Mouse (Mus musculus) limb, embryonic 15.5 days (tissue): ENCODE measurements around the gene Opcml. TPM values are rescaled to one million over a fixed set of nuclear protein-coding genes. Genes with fewer than 3 reads are reported as not detected.

Experiments used
- ATAC-seq: fragments of 200-750 bp; cut with Nextera tagmentation; 2 replicates; pipeline ENCODE4 v1.8.0; 2017; ENCODE audit warnings: low read depth, moderate TSS enrichment; ENCODE audit not compliant: insufficient number of reproducible peaks, low FRiP score, low TSS enrichment
- H3K27ac ChIP-seq: fragments of 300-500 bp; sonication (generic); 2 replicates; pipeline ENCODE4 v1.5.1; 2015; ENCODE audit warnings: moderate library complexity, mild to moderate bottlenecking, inconsistent platforms
- H3K27me3 ChIP-seq: fragments of 300-500 bp; sonication (generic); 2 replicates; pipeline ENCODE4 v1.6.1; 2015; ENCODE audit warnings: inconsistent platforms
- H3K36me3 ChIP-seq: fragments of 300-500 bp; sonication (generic); 2 replicates; pipeline ENCODE4 v1.6.1; 2015; ENCODE audit warnings: inconsistent platforms
- H3K4me1 ChIP-seq: fragments of 300-500 bp; sonication (generic); 2 replicates; pipeline ENCODE4 v1.6.1; 2015; ENCODE audit warnings: inconsistent platforms
- H3K4me2 ChIP-seq: fragments of 300-500 bp; sonication (generic); 2 replicates; pipeline ENCODE4 v1.6.1; 2015; ENCODE audit warnings: mild to moderate bottlenecking, inconsistent platforms
- H3K4me3 ChIP-seq: fragments of 300-500 bp; sonication (generic); 2 replicates; pipeline ENCODE4 v1.5.1; 2015; ENCODE audit warnings: mild to moderate bottlenecking, inconsistent platforms
- H3K9ac ChIP-seq: fragments of 300-500 bp; sonication (generic); 2 replicates; pipeline ENCODE4 v1.6.1; 2015; ENCODE audit warnings: inconsistent platforms
- H3K9me3 ChIP-seq: fragments of 300-500 bp; sonication (generic); 2 replicates; pipeline ENCODE4 v1.6.1; 2016; ENCODE audit warnings: inconsistent platforms
- WGBS: fragments of 180-500 bp; shearing (Covaris S2); methylation state at CpG from one replicate; pipeline ENCODE4 v1.1.7; 2015; 5-methylcytosine and 5-hydroxymethylcytosine counted together
- polyA plus RNA-seq: library from polyadenylated mRNA; unstranded; fragments of >200 nt; fragmentation: Nextera tagmentation; extraction: Ambion mirVana; gene quantifications from 2 replicates; pipeline ENCODE4 v1.2.1, GENCODE M21; 2015

The Opcml gene
- polyA plus RNA-seq, 1 experiment from 2014 or later: 4.9 TPM

DNA sequence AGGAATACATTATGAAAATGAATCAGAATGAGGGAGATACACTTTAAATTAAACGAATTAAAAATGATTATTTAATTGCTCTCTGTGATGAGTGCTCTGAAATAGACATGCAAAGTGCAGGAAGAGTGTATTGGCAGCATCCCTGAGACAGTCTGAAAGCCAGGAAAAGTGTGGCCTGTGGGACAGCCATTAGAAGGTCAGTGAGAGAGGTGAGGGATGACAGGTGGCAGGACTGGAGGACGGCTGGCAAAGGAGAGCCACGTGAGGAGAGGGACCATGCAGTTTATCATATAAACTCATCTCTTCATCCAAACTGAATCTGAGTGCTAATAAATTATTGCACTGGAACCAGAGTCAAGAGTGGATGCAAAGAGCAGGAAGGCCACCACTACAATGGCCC is 796.7 kb downstream of the Opcml start:
- Histone ChIP-seq H3K4me3 (no peak overlapping the region), H3K4me2 (no peak overlapping the region), H3K27ac (no peak overlapping the region), H3K4me1 (no peaks in the 10 kb centered on the region), H3K9me3 (no peaks in the 10 kb centered on the region), H3K36me3 (no peaks in the 10 kb centered on the region), H3K9ac (no peak overlapping the region), H3K27me3 (no peaks in the 10 kb centered on the region)
- WGBS: 61% methylated on average over 3 of the region's 3 CpGs
- no peak for ATAC-seq

DNA sequence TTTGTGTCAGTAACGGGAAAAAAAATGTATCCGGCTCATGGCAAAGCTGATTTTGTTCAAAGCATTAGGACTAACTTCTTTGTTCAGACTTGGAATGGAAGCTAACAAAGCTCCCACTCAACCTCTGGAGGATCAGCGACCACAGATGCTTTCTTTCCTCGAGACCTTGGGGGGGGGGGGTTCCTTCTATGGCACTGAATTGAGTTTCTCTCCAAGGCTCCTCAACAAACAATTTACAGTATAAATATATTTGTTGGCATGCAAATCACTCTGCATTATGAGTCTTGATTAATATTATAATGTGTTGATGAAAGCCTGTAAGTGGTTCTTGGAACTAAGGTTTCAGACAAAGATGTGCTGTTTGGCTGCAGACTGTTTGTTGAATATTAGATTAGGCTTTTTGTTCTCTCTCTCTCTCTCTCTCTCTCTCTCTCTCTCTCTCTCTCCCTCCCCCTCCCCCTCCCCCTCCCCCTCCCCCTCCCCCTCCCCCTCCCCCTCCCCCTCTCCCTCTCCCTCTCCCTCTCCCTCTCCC is 797.3 kb downstream of the Opcml start:
- 87% methylated on average over 4 of the region's 4 CpGs for WGBS
- Histone ChIP-seq H3K27ac (no peak overlapping the region), H3K27me3 (no peaks in the 10 kb centered on the region), H3K9me3 (no peaks in the 10 kb centered on the region), H3K9ac (no peak overlapping the region), H3K4me2 (no peak overlapping the region), H3K4me1 (no peaks in the 10 kb centered on the region), H3K36me3 (no peaks in the 10 kb centered on the region), H3K4me3 (no peak overlapping the region)
- no peak for ATAC-seq

DNA sequence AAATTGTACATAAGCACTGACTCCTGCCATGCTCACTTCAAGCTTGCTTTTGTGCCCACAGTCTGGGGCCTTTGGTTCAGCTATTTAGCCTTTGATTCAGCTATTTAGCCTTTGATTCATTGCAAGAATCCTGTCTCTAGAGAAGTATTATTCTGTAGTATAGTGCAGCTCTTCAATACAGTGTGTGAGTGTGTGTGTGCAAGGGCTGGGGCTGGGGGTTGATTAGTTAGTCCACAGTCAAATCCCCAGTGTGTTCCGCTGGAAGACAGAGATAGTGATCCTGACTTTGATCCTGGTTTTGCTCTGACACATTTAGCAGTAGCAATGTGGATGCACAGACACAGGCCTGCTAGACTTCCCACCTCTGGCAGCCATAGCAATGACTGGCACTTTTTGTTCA is 797.9 kb downstream of the Opcml start:
- Histone ChIP-seq H3K4me3 (no peak overlapping the region), H3K9ac (no peak overlapping the region), H3K4me1 (no peaks in the 10 kb centered on the region), H3K4me2 (no peak overlapping the region), H3K9me3 (no peaks in the 10 kb centered on the region), H3K36me3 (no peaks in the 10 kb centered on the region), H3K27me3 (no peaks in the 10 kb centered on the region), H3K27ac (no peak overlapping the region)
- no peak for ATAC-seq
- 86% methylated on average over 1 of the region's 1 CpGs for WGBS

DNA sequence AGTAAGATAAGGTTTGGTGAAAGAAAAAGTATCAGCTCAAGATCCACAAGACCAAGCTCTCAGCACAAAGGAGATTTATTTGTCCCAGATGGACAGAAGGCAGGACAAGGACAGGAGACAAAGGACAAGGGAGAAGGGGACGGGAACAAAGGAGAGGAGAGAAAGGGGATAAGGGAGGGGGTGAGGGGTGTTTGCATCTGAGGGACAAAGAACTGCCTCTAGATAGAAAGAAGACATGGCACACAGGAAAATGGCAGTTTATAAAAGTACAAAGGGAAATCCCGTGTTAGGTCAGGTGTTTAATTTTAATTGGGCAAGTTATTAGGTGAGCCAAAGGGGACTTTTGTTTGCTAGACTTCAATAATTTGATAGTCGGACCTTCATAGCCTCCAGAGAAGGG is 801.6 kb downstream of the Opcml start:
- no peaks in the 10 kb centered on the region for H3K27me3 ChIP-seq
- no peak for ATAC-seq
- no peak overlapping the region for H3K27ac ChIP-seq
- H3K36me3 ChIP-seq: no peaks in the 10 kb centered on the region
- no peaks in the 10 kb centered on the region for H3K4me1 ChIP-seq
- H3K9me3 ChIP-seq: no peaks in the 10 kb centered on the region
- H3K4me3 ChIP-seq: no peak overlapping the region
- no peak overlapping the region for H3K4me2 ChIP-seq
- H3K9ac ChIP-seq: no peak overlapping the region
- WGBS: 45% methylated on average over 3 of the region's 3 CpGs

DNA sequence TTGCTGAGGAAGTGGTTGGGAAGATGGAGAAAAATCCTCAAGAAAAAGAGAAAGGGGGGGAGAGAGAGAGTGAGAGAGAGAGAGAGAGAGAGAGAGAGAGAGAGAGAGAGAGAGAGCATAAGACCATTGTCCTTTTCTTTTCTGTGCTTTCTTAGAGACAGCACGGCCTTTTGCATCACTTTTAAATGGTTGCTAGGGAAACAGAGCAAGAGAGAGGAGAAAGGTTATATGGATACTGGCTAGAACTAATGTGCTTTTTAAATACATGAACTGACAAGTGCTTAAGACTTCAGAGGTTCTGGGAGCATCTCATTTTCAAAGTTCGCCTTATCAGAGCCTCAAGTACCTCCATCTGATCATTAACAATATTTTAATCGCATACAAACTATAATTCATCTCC is 804.5 kb downstream of the Opcml start:
- no peaks in the 10 kb centered on the region for H3K9me3 ChIP-seq
- no peak overlapping the region for H3K9ac ChIP-seq
- H3K4me2 ChIP-seq: no peak overlapping the region
- no peaks in the 10 kb centered on the region for H3K27me3 ChIP-seq
- 87% methylated on average over 3 of the region's 3 CpGs for WGBS
- H3K27ac ChIP-seq: no peak overlapping the region
- H3K4me3 ChIP-seq: no peak overlapping the region
- ATAC-seq: no peak
- no peaks in the 10 kb centered on the region for H3K4me1 ChIP-seq
- H3K36me3 ChIP-seq: no peaks in the 10 kb centered on the region

DNA sequence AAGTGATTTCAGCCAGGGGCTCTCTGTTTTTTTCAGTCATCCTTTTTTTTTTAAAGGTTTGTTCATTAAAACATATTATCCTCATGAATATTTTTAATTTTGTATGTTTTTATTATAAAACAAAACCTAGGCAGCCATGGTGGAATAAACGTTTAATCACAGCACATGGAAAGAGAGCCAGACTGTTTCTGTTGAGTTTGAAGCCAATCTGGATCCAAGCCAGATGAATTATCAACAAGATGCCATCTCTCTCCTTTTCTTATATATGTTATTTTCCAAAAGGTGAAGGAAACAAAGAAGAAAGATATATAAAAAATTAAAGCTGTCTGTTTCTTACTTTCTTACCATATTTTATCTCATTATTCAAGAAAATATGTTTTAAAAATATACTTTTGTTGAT is 815.0 kb downstream of the Opcml start:
- no peak overlapping the region for H3K27ac ChIP-seq
- no peaks in the 10 kb centered on the region for H3K9me3 ChIP-seq
- H3K9ac ChIP-seq: no peak overlapping the region
- WGBS: 54% methylated on average over 1 of the region's 1 CpGs
- no peak overlapping the region for H3K4me3 ChIP-seq
- H3K27me3 ChIP-seq: no peaks in the 10 kb centered on the region
- no peaks in the 10 kb centered on the region for H3K4me1 ChIP-seq
- no peaks in the 10 kb centered on the region for H3K36me3 ChIP-seq
- no peak for ATAC-seq
- H3K4me2 ChIP-seq: no peak overlapping the region

DNA sequence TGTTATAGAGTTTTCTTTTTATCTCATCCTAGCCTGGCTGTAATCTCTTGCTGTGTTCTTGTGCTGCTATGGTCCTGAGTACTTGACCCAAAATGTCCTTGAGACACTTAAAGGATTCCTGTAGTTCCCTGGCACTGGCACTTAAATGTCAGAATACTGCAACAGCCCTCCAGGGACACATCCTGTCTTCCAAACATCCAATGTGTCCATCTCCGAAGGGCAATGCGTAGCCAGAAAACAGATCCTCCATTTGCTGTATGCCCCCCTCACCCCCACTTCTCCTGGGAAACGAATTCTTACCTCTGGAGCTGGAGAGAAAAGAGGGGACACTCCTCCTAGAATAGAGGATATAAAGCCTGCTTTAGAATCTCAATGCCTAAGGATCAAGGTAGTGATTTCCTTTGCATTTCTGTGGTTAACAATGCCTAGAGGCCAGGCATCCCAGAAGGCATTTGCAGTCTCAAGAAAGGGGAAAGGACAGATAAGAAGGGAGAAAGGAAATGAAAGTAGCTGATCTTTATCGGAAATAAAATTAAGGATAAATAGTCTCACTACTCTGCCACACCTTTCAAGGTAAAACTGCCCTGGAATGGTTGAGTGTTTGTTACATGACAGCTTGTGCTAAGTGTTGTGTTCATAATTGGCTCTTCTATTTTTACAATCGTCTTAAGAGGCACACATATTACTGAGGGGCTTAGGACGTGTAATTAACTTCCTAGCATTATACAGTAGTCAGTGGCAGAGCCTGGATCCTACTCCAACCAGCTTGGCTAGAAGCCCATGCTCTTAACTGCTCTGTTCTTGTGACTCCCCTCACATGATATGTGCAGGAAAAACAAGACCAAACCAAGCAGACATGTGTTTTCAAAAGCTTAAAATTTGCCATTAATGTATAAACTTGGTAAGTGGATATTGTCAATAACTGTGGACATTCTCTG is 823.4 kb downstream of the Opcml start:
- no peak overlapping the region for H3K27ac ChIP-seq
- ATAC-seq: no peak

DNA sequence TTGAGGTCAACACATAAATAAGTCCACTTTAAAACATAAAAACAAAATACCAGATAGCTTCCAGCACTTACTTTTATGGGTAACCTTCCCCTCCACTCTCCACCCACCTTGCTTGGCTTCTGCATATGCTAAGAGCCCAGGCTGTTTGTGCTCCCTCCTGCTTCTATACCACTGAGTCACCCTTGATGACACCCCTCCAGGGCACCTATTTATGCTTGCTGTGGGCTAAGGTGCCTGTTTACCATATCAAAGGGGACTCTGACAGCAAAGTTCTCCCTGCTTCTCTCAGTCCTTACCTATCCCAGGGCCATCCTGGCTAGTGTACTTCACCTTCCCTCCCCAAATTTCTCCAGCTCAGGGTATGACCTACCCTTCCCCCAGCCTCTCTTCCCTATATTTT is 824.9 kb downstream of the Opcml start:
- Histone ChIP-seq H3K9ac (no peak overlapping the region), H3K36me3 (no peaks in the 10 kb centered on the region), H3K4me2 (no peak overlapping the region), H3K4me3 (no peak overlapping the region), H3K4me1 (peaks cover 5% of the 10 kb centered on the region), H3K27ac (no peak overlapping the region), H3K27me3 (no peaks in the 10 kb centered on the region), H3K9me3 (no peaks in the 10 kb centered on the region)
- no peak for ATAC-seq

More for the DNA sequence above, 823.4 kb downstream of the Opcml start:
- WGBS: 33% methylated on average over 6 of the region's 6 CpGs
- no peak overlapping the region for H3K9ac ChIP-seq
- H3K27me3 ChIP-seq: no peaks in the 10 kb centered on the region
- H3K4me1 ChIP-seq: peaks cover 5% of the 10 kb centered on the region
- no peak overlapping the region for H3K4me3 ChIP-seq
- H3K36me3 ChIP-seq: no peaks in the 10 kb centered on the region
- H3K4me2 ChIP-seq: no peak overlapping the region
- no peaks in the 10 kb centered on the region for H3K9me3 ChIP-seq

DNA sequence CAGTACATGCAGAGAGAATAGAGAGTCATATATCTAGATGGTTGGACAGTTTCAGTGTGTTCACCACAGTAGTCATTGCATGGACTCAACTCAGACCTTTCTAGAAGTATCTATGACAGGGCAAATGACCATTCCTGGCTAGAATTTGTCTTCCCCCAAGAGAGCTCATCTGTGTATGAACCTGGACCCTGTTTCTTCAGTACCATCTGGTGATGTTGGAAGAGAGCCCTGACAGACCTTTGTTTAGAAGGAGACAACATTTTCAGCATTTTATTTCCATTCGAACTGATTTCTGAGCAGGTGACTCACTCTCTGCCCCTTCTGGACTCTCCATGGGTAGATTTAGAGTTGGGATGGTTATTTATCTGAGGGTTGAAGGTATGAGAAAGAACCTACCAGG is 827.1 kb downstream of the Opcml start:
- H3K4me2 ChIP-seq: no peak overlapping the region
- WGBS: 78% methylated on average over 1 of the region's 1 CpGs
- ATAC-seq: no peak
- no peak overlapping the region for H3K9ac ChIP-seq
- H3K27ac ChIP-seq: no peak overlapping the region
- no peaks in the 10 kb centered on the region for H3K27me3 ChIP-seq
- peaks cover 5% of the 10 kb centered on the region for H3K4me1 ChIP-seq
- no peak overlapping the region for H3K4me3 ChIP-seq
- H3K36me3 ChIP-seq: no peaks in the 10 kb centered on the region
- H3K9me3 ChIP-seq: no peaks in the 10 kb centered on the region

DNA sequence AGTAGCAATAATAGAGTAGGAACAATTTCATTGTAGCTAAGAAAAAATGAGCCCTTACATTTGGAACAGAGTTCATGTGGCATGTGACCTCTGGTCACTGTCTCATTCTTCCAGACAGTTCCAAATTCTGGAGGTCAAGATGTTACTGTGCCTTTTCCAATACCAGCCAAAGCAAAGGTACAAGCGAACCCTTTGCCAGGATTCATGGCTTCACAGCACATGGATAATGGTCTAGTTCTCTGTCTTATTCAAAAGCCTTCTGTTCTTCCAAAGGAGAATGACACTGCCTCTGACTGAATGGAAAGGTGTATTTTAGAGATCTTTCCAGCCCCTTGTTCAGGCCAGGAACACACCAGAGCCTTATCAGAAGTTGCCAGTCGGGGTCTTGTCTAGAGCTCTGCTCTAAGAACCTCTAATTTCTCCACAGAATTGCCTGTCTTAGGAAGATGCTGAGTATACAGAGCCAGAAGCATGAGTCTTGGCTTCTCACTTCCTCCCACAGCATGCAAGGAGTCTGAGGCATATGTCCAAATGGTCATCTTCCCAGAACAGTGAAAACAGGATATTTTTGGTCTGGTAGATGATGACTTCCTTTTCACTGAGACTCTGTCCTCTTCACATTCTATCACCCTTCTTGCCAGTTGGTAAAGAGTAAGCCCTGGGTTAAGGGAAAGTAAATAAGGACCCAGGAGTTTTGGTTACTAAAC is 827.8 kb downstream of the Opcml start:
- Histone ChIP-seq H3K9me3 (no peaks in the 10 kb centered on the region), H3K36me3 (no peaks in the 10 kb centered on the region), H3K4me1 (peaks cover 5% of the 10 kb centered on the region), H3K9ac (no peak overlapping the region), H3K4me2 (no peak overlapping the region), H3K27ac (no peak overlapping the region), H3K27me3 (no peaks in the 10 kb centered on the region), H3K4me3 (no peak overlapping the region)
- WGBS: 79% methylated on average over 2 of the region's 2 CpGs
- ATAC-seq: no peak

DNA sequence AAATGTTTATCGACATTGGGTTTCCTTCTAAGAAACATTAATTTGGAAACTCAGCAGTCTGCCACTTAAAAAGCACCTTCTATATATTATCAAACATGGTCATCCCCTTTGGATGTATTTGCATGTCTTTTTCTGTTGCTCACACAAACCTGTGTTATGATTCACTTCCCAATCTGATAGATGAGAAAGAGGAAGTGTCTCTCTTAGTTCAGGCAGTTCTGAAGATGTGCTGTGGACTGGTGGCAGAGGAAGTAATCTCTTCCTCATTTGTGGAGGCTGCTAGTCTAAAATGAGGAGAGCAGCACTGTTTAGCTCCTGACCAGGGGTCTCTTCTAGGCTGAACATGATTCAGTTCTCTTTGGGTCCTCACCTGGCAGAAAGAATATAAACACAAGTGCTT is 831.4 kb downstream of the Opcml start:
- H3K4me2 ChIP-seq: no peak overlapping the region
- 89% methylated on average over 1 of the region's 1 CpGs for WGBS
- no peak overlapping the region for H3K9ac ChIP-seq
- no peaks in the 10 kb centered on the region for H3K27me3 ChIP-seq
- no peak for ATAC-seq
- no peaks in the 10 kb centered on the region for H3K9me3 ChIP-seq
- no peak overlapping the region for H3K4me3 ChIP-seq
- H3K27ac ChIP-seq: no peak overlapping the region
- H3K36me3 ChIP-seq: no peaks in the 10 kb centered on the region
- H3K4me1 ChIP-seq: no peaks in the 10 kb centered on the region

DNA sequence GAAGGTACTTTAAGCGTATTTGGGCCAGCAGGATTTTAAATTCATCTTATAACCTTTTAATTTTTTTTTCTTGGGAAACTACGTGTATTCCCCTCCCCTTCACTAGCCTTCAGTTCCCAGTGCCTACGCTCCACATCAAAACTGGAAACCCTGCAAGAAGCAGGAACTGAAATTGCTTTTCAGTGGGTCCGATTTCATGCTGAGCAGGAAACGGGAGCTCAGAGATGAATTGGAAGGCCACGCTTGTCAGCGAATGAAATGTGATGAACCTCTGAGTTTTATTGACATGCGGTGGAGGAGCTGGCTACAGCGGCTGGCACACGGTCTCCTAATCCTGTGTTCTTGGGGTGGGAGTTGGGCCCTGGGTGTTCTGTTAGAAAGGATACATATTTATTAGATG is 834.3 kb downstream of the Opcml start:
- ATAC-seq: no peak
- H3K36me3 ChIP-seq: no peaks in the 10 kb centered on the region
- 38% methylated on average over 10 of the region's 10 CpGs for WGBS
- no peaks in the 10 kb centered on the region for H3K27me3 ChIP-seq
- no peak overlapping the region for H3K4me3 ChIP-seq
- H3K4me1 ChIP-seq: no peaks in the 10 kb centered on the region
- no peak overlapping the region for H3K4me2 ChIP-seq
- no peaks in the 10 kb centered on the region for H3K9me3 ChIP-seq
- no peak overlapping the region for H3K27ac ChIP-seq
- no peak overlapping the region for H3K9ac ChIP-seq
